Mouse (Mus musculus) embryonic fibroblast, embryonic 13.5 days (primary cell): ENCODE results near the gene Cep72.

ENCODE experiments used
- CTCF ChIP-seq: IDR thresholded peaks from 2 replicates; pipeline ENCODE4 v1.5.1; 2011; ENCODE audit warnings: mild to moderate bottlenecking, control low read depth, low read length, moderate library complexity, borderline replicate concordance; ENCODE audit not compliant: insufficient read depth
- POLR2A ChIP-seq: IDR thresholded peaks from 2 replicates; pipeline ENCODE4 v1.6.1; 2011; ENCODE audit warnings: low read depth, mild to moderate bottlenecking, control low read depth, low read length, moderate library complexity

DNA sequence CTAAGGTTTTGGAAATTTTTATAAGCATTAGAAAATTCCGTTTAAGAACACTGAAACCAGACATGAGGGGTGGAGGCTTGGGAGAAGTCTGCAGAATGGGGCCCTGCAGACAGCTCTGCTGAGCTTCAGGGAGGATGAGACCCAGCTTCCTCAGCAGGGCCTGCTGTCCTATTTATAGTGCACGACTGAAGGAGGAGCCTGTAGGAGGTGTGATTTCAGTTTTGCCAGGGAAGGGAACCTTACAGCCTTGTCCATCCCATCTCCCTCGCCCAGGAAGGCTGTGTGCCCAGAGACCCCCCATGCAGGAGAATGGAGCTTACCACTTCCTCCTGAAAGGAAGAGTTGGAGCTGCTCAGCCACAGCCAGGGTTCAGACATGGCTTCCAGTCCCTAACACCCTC is 51.4 kb downstream of the Cep72 start:
- TF ChIP-seq CTCF (no peak), POLR2A (no peak)
